Mouse (Mus musculus) G1E (cell line): ENCODE results near the gene Pip5k1b.

Source experiments
- CTCF ChIP-seq: IDR thresholded peaks from 2 replicates; pipeline ENCODE4 v1.5.1; 2012; ENCODE audit warnings: low read depth, low read length, inconsistent platforms, mixed read lengths
- POLR2AphosphoS5 ChIP-seq: IDR thresholded peaks from 2 replicates; pipeline ENCODE4 v1.6.1; 2012; ENCODE audit warnings: low read depth, low read length, inconsistent platforms; ENCODE audit not compliant: insufficient replicate concordance

- TF ChIP-seq CTCF (no peak), POLR2AphosphoS5 (no peak)
Observed at GRCm38 (mm10) chr19:24316060-24316725, 239.5 kb downstream of the Pip5k1b start.
